Mouse (Mus musculus) mouse embryonic stem cell (cell line): ENCODE results near the gene Usp46.
"Not testable (repeated sequence)": the region's sequence is repeated elsewhere in the genome, so short reads cannot be mapped to it uniquely, and the experiment has no call there.

Source experiments
- in situ Hi-C, 2 experiments: fragments of 300-500 bp; cut with MboI; formaldehyde crosslinking; loops; 1 replicate in 1 of 2; 3 replicates in 1 of 2; pipeline ENCODE4 v1.14.3; 2019 to 2020; ENCODE audit warnings: low sequenced_read_pairs in 2 of 2, low pct_unique_long_range_greater_than_20kb in 1 of 2, mixed read lengths in 1 of 2; ENCODE audit not compliant: unreplicated experiment in 1 of 2

Gene Usp46

GRCm38 (mm10) chr5:74078861-74079615 lies 10.8 kb upstream of the Usp46 start:
- in situ Hi-C loops: no loop called here

GRCm38 (mm10) chr5:74078400-74078799 lies 10.2 kb upstream of the Usp46 start:
- in situ Hi-C loops: no loop called here

GRCm38 (mm10) chr5:74077959-74078358 lies 9.7 kb upstream of the Usp46 start:
- in situ Hi-C loops: no loop called here

- in situ Hi-C loops: no loop called here
Measured at GRCm38 (mm10) chr5:74076759-74077158, 8.5 kb upstream of the Usp46 start.

GRCm38 (mm10) chr5:74070564-74070963 lies 2.3 kb upstream of the Usp46 start:
- in situ Hi-C loops: not testable (repeated sequence)

GRCm38 (mm10) chr5:74068714-74069321 lies 587 bp upstream of the Usp46 start:
- in situ Hi-C loops: no loop called here

- in situ Hi-C loops: no loop called here
Measured at GRCm38 (mm10) chr5:74067346-74067745, 885 bp downstream of the Usp46 start.

GRCm38 (mm10) chr5:74066416-74067115 lies 1.7 kb downstream of the Usp46 start:
- in situ Hi-C loops: no loop called here

GRCm38 (mm10) chr5:74065565-74066275 lies 2.5 kb downstream of the Usp46 start:
- in situ Hi-C loops: no loop called here

- in situ Hi-C loops: no loop called here
Measured at GRCm38 (mm10) chr5:74064844-74065243, 3.4 kb downstream of the Usp46 start.

GRCm38 (mm10) chr5:74063226-74063747 lies 4.9 kb downstream of the Usp46 start:
- in situ Hi-C loops: no loop called here

- in situ Hi-C loops: no loop called here
Measured at GRCm38 (mm10) chr5:74062266-74062665, 6.0 kb downstream of the Usp46 start.

- in situ Hi-C loops: no loop called here
Measured at GRCm38 (mm10) chr5:74061408-74062047, 6.7 kb downstream of the Usp46 start.

GRCm38 (mm10) chr5:74052171-74052909 lies 15.9 kb downstream of the Usp46 start:
- in situ Hi-C loops: no loop called here

- in situ Hi-C loops: no loop called here
Measured at GRCm38 (mm10) chr5:74051394-74052170, 16.6 kb downstream of the Usp46 start.

GRCm38 (mm10) chr5:74050903-74051302 lies 17.3 kb downstream of the Usp46 start:
- in situ Hi-C loops: no loop called here

- in situ Hi-C loops: no loop called here
Measured at GRCm38 (mm10) chr5:74048846-74049495, 19.3 kb downstream of the Usp46 start.
